Mouse (Mus musculus) CH12.LX (cell line): ENCODE data around the gene Wnt7a. TPM values are rescaled to one million over a fixed set of nuclear protein-coding genes. Genes with fewer than 3 reads are reported as not detected.

ENCODE experiments used
- DNase-seq: peaks from one replicate; pipeline ENCODE4 v3.0.0-alpha.2; 2013; ENCODE audit errors: extremely low read depth
- H3K27ac ChIP-seq: 2 replicates; pipeline ENCODE4 v1.5.1; 2012; ENCODE audit warnings: low read depth, mild to moderate bottlenecking, control low read depth, moderate library complexity; ENCODE audit not compliant: insufficient read depth
- H3K27me3 ChIP-seq: replicated peaks from 2 replicates; pipeline ENCODE3; 2012; ENCODE audit warnings: inconsistent platforms
- H3K36me3 ChIP-seq, 2 experiments: replicated peaks in 1 of 2; 2 replicates each; pipeline versions ENCODE3 to v1.6.1; 2012; ENCODE audit warnings: inconsistent platforms in 1 of 2, low read length in 1 of 2, mild to moderate bottlenecking in 1 of 2, mixed read lengths in 1 of 2, moderate library complexity in 1 of 2; ENCODE audit not compliant: control insufficient read depth in 1 of 2, insufficient read depth in 1 of 2
- H3K4me1 ChIP-seq, 2 experiments: 2 replicates each; pipeline ENCODE4 v1.6.1; 2012; ENCODE audit warnings: inconsistent platforms in 1 of 2, moderate library complexity in 1 of 2; ENCODE audit not compliant: insufficient read depth in 2 of 2, control insufficient read depth in 1 of 2
- H3K4me2 ChIP-seq: 2 replicates; pipeline ENCODE4 v1.6.1; 2012; ENCODE audit warnings: low read depth, mild to moderate bottlenecking, control low read depth; ENCODE audit not compliant: poor library complexity, insufficient read depth, severe bottlenecking
- H3K4me3 ChIP-seq, 3 experiments: fragments of 150-350 bp in 1 of 3; sonication (generic) in 1 of 3; replicated peaks in 1 of 3; 2 replicates each; pipeline versions ENCODE3 to v1.5.1; 2011 to 2012; ENCODE audit warnings: low read depth in 2 of 3, low read length in 2 of 3, mild to moderate bottlenecking in 2 of 3, moderate library complexity in 2 of 3, control low read depth in 1 of 3, improper control_type of control experiment in 1 of 3, inconsistent platforms in 1 of 3, mixed read lengths in 1 of 3; ENCODE audit not compliant: poor library complexity in 1 of 3
- H3K79me2 ChIP-seq: replicated peaks from 2 replicates; pipeline ENCODE4 v1.6.1; 2012; ENCODE audit warnings: mild to moderate bottlenecking, moderate library complexity; ENCODE audit not compliant: control insufficient read depth, poor library complexity, insufficient read depth, severe bottlenecking; ENCODE audit errors: extremely low read depth
- H3K9ac ChIP-seq: 2 replicates; pipeline ENCODE4 v1.6.1; 2012; ENCODE audit warnings: low read depth, mild to moderate bottlenecking, control low read depth, moderate library complexity; ENCODE audit not compliant: insufficient read depth
- H3K9me3 ChIP-seq: replicated peaks from 2 replicates; pipeline ENCODE3; 2012; ENCODE audit warnings: low read length, inconsistent platforms, mixed read lengths
- BHLHE40 ChIP-seq: IDR thresholded peaks from 2 replicates; pipeline ENCODE4 v1.6.1; 2011; ENCODE audit warnings: mild to moderate bottlenecking, low read depth, low read length, improper control_type of control experiment
- CHD2 ChIP-seq: IDR thresholded peaks from 2 replicates; pipeline ENCODE4 v1.6.1; 2011; ENCODE audit warnings: low read length, improper control_type of control experiment
- CTCF ChIP-seq, 2 experiments: IDR thresholded peaks in 1 of 2; conservative IDR thresholded peaks in 1 of 2; 2 replicates each; pipeline ENCODE4 v1.5.1; 2011 to 2012; ENCODE audit warnings: low read depth in 2 of 2, low read length in 2 of 2, improper control_type of control experiment in 1 of 2, inconsistent platforms in 1 of 2, mild to moderate bottlenecking in 1 of 2, moderate library complexity in 1 of 2
- E2F4 ChIP-seq: IDR thresholded peaks from 2 replicates; pipeline ENCODE4 v1.6.1; 2011; ENCODE audit warnings: low read depth, low read length, improper control_type of control experiment; ENCODE audit not compliant: insufficient replicate concordance
- ELF1 ChIP-seq: IDR thresholded peaks from 2 replicates; pipeline ENCODE4 v1.6.1; 2014; ENCODE audit warnings: low read depth, mild to moderate bottlenecking, inconsistent platforms, low read length, improper control_type of control experiment
- ETS1 ChIP-seq: conservative IDR thresholded peaks from 2 replicates; pipeline ENCODE4 v1.6.1; 2012; ENCODE audit warnings: low read depth, mild to moderate bottlenecking, inconsistent platforms, low read length, improper control_type of control experiment, moderate library complexity
- HCFC1 ChIP-seq: IDR thresholded peaks from 2 replicates; pipeline ENCODE4 v1.6.1; 2012; ENCODE audit warnings: low read depth, mild to moderate bottlenecking, inconsistent platforms, low read length, improper control_type of control experiment
- IRF4 ChIP-seq: IDR thresholded peaks from 2 replicates; pipeline ENCODE4 v1.6.1; 2014; ENCODE audit warnings: low read depth, mild to moderate bottlenecking, inconsistent platforms, low read length, improper control_type of control experiment
- JUND ChIP-seq: conservative IDR thresholded peaks from 2 replicates; pipeline ENCODE4 v1.6.1; 2011; ENCODE audit warnings: low read depth, low read length, improper control_type of control experiment
- KAT2A ChIP-seq: IDR thresholded peaks from 2 replicates; pipeline ENCODE4 v1.6.1; 2012; ENCODE audit warnings: low read length, improper control_type of control experiment, inconsistent platforms; ENCODE audit not compliant: insufficient replicate concordance
- MAX ChIP-seq: IDR thresholded peaks from 2 replicates; pipeline ENCODE4 v1.6.1; 2011; ENCODE audit warnings: low read length, improper control_type of control experiment
- MAZ ChIP-seq: IDR thresholded peaks from 2 replicates; pipeline ENCODE4 v1.6.1; 2012; ENCODE audit warnings: low read depth, mild to moderate bottlenecking, inconsistent platforms, low read length, improper control_type of control experiment, moderate library complexity
- MEF2A ChIP-seq: IDR thresholded peaks from 2 replicates; pipeline ENCODE4 v1.6.1; 2014; ENCODE audit warnings: low read depth, mild to moderate bottlenecking, inconsistent platforms, low read length, improper control_type of control experiment, borderline replicate concordance
- MYC ChIP-seq: IDR thresholded peaks from 2 replicates; pipeline ENCODE4 v1.6.1; 2011; ENCODE audit warnings: low read depth, mild to moderate bottlenecking, improper control_type of control experiment, low read length
- PAX5 ChIP-seq: IDR thresholded peaks from 2 replicates; pipeline ENCODE4 v1.6.1; 2012; ENCODE audit warnings: low read length, inconsistent platforms, mixed read lengths
- POLR2A ChIP-seq: IDR thresholded peaks from 2 replicates; pipeline ENCODE4 v1.6.1; 2011; ENCODE audit warnings: low read depth, mild to moderate bottlenecking, improper control_type of control experiment, low read length
- POLR2AphosphoS2 ChIP-seq: IDR thresholded peaks from 2 replicates; pipeline ENCODE4 v1.6.1; 2011; ENCODE audit warnings: low read depth, low read length, improper control_type of control experiment
- RAD21 ChIP-seq: IDR thresholded peaks from 2 replicates; pipeline ENCODE4 v1.6.1; 2011; ENCODE audit warnings: low read depth, mild to moderate bottlenecking, low read length, improper control_type of control experiment, moderate library complexity
- RCOR1 ChIP-seq: conservative IDR thresholded peaks from 2 replicates; pipeline ENCODE4 v1.6.1; 2012; ENCODE audit warnings: low read depth, mild to moderate bottlenecking, inconsistent platforms, low read length, improper control_type of control experiment
- SIN3A ChIP-seq: IDR thresholded peaks from 2 replicates; pipeline ENCODE4 v1.6.1; 2012; ENCODE audit warnings: low read length, improper control_type of control experiment, inconsistent platforms
- TCF12 ChIP-seq: IDR thresholded peaks from 2 replicates; pipeline ENCODE4 v1.6.1; 2014; ENCODE audit warnings: low read depth, mild to moderate bottlenecking, inconsistent platforms, low read length, improper control_type of control experiment
- UBTF ChIP-seq: IDR thresholded peaks from 2 replicates; pipeline ENCODE4 v1.6.1; 2012; ENCODE audit warnings: low read depth, mild to moderate bottlenecking, inconsistent platforms, low read length, improper control_type of control experiment, moderate library complexity
- USF1 ChIP-seq: IDR thresholded peaks from 2 replicates; pipeline ENCODE4 v1.6.1; 2014; ENCODE audit warnings: low read depth, mild to moderate bottlenecking, inconsistent platforms, low read length, improper control_type of control experiment
- USF2 ChIP-seq: conservative IDR thresholded peaks from 2 replicates; pipeline ENCODE4 v1.6.1; 2011; ENCODE audit warnings: low read depth, low read length, improper control_type of control experiment
- ZC3H11A ChIP-seq: IDR thresholded peaks from 2 replicates; pipeline ENCODE4 v1.6.1; 2012; ENCODE audit warnings: low read depth, mild to moderate bottlenecking, inconsistent platforms, low read length, improper control_type of control experiment
- ZKSCAN1 ChIP-seq: IDR thresholded peaks from 2 replicates; pipeline ENCODE4 v1.6.1; 2012; ENCODE audit warnings: low read depth, inconsistent platforms, low read length, improper control_type of control experiment, borderline replicate concordance
- dilution Hi-C: fragments of 300-500 bp; cut with MboI; formaldehyde crosslinking; loops from 2 replicates; pipeline ENCODE4 v1.14.3; 2020; ENCODE audit warnings: low sequenced_read_pairs; ENCODE audit not compliant: extremely low pct_unique_long_range_greater_than_20kb, extremely low pct_ligation_motif_present
- in situ Hi-C: fragments of 300-500 bp; cut with MboI; formaldehyde crosslinking; loops from 3 replicates; pipeline ENCODE4 v1.14.3; 2019; ENCODE audit warnings: low sequenced_read_pairs, low pct_ligation_motif_present, low pct_unique_long_range_greater_than_20kb, mixed read lengths
- polyA plus RNA-seq: library from polyadenylated mRNA; unstranded; fragments of >175 nt; gene quantifications from 2 replicates; pipeline ENCODE4 v1.2.1, GENCODE M21; 2012; ENCODE audit warnings: low read depth; ENCODE audit not compliant: insufficient read length
- total RNA-seq, 2 experiments: library from RNA; depleted of rRNA; stranded (reverse); fragments of 300-350 nt in 1 of 2; fragments of >200 nt in 1 of 2; gene quantifications; 2 replicates each; pipeline ENCODE4 v1.2.3; 2012 to 2014

Wnt7a gene
- total and polyA plus RNA-seq, 3 experiments = not detected

- Histone ChIP-seq H3K36me3 (no peaks in the 10 kb centered on the region), H3K4me3 (no peak overlapping the region), H3K4me1 (no peaks in the 10 kb centered on the region), H3K9ac (no peak overlapping the region), H3K9me3 (no peaks in the 10 kb centered on the region), H3K27ac (no peak overlapping the region), H3K79me2 (no peaks in the 10 kb centered on the region), H3K4me2 (no peak overlapping the region), H3K27me3 (peaks cover 85% of the 10 kb centered on the region)
- dilution Hi-C loops (no loop called here), in situ Hi-C loops (no loop called here)
- TF ChIP-seq POLR2A = no peak
- no peak for TF ChIP-seq SIN3A
- TF ChIP-seq RAD21 = no peak
- no peak for TF ChIP-seq KAT2A
- TF ChIP-seq TCF12 = no peak
- no peak for TF ChIP-seq PAX5
- TF ChIP-seq BHLHE40 = no peak
- TF ChIP-seq JUND = no peak
- no peak for TF ChIP-seq MAZ
- TF ChIP-seq ZC3H11A = no peak
- no peak for TF ChIP-seq HCFC1
- no peak for TF ChIP-seq ELF1
- TF ChIP-seq USF1 = no peak
- no peak for TF ChIP-seq CHD2
- TF ChIP-seq ZKSCAN1 = no peak
- no peak for TF ChIP-seq ETS1
- no peak for TF ChIP-seq MEF2A
- no peak for TF ChIP-seq E2F4
- no peak for TF ChIP-seq CTCF (conservative IDR thresholded peaks at IDR 0.05 in 1 of 2, IDR thresholded peaks at IDR 0.05 in 1 of 2; ENCODE audit: low read depth in 2 of 2, low read length in 2 of 2)
- no peak for TF ChIP-seq UBTF
- no peak for DNase-seq
Measured at GRCm38 (mm10) chr6:91372977-91373376, 38.2 kb downstream of the Wnt7a start.

DNA sequence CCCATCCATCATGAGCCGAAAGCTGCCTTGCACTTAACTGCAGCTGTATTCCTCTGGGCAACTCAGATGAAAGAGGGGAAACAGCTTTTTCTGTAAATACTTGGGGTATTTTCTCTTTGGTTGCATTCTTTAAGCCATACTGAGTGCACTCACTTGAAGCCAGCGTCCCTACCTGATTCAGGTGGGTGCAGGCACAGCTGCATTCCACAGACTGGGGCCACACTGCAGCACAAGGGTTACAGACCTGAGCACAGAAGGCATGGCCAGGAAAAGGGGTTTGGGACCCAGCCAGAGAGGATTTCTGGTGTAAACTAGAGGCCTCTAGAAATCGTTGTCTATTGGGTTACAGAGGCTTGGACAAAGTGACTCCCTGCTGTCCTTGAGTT lies 38.6 kb downstream of the Wnt7a start:
- peaks cover 85% of the 10 kb centered on the region for H3K27me3 ChIP-seq
- dilution Hi-C loops = no loop called here

More for the DNA sequence above, 38.6 kb downstream of the Wnt7a start:
- Histone ChIP-seq H3K36me3 (no peaks in the 10 kb centered on the region), H3K4me1 (no peaks in the 10 kb centered on the region), H3K9me3 (no peaks in the 10 kb centered on the region), H3K4me3 (no peak overlapping the region), H3K9ac (no peak overlapping the region), H3K79me2 (no peaks in the 10 kb centered on the region), H3K4me2 (no peak overlapping the region), H3K27ac (no peak overlapping the region)
- DNase-seq = no peak
- in situ Hi-C loops = no loop called here
- TF ChIP-seq MYC (no peak), USF2 (no peak), POLR2AphosphoS2 (no peak), RCOR1 (no peak), SIN3A (no peak), ZC3H11A (no peak), TCF12 (no peak), JUND (no peak), HCFC1 (no peak), IRF4 (no peak), RAD21 (no peak), BHLHE40 (no peak), MAX (no peak)
